Mouse (Mus musculus) embryonic facial prominence, embryonic 14.5 days (tissue): ENCODE measurements around the gene Gng3. TPM values are rescaled to one million over a fixed set of nuclear protein-coding genes. Genes with fewer than 3 reads are reported as not detected.

Source experiments
- ATAC-seq: fragments of 200-750 bp; cut with Nextera tagmentation; 2 replicates; pipeline ENCODE4 v1.8.0; 2017; ENCODE audit warnings: low read depth, moderate number of reproducible peaks, moderate TSS enrichment
- DNase-seq: peaks from one replicate; pipeline ENCODE4 v3.0.0-alpha.2; 2015; ENCODE audit warnings: low spot score
- H3K27ac ChIP-seq: fragments of 300-500 bp; sonication (generic); replicated peaks from 2 replicates; pipeline ENCODE4 v1.5.1; 2014; ENCODE audit warnings: low read depth, mild to moderate bottlenecking, low read length, moderate library complexity
- H3K27me3 ChIP-seq: fragments of 300-500 bp; sonication (generic); replicated peaks from 2 replicates; pipeline ENCODE4 v1.6.1; 2014; ENCODE audit warnings: low read length; ENCODE audit not compliant: control insufficient read depth, insufficient read depth
- H3K36me3 ChIP-seq: fragments of 300-500 bp; sonication (generic); 2 replicates; pipeline ENCODE4 v1.6.1; 2014; ENCODE audit warnings: low read length, mixed read lengths; ENCODE audit not compliant: control insufficient read depth, insufficient read depth
- H3K4me1 ChIP-seq: fragments of 300-500 bp; sonication (generic); 2 replicates; pipeline ENCODE4 v1.6.1; 2014; ENCODE audit warnings: antibody characterized with exemption, low read length; ENCODE audit not compliant: control insufficient read depth, insufficient read depth
- H3K4me2 ChIP-seq: fragments of 300-500 bp; sonication (generic); 2 replicates; pipeline ENCODE4 v1.6.1; 2014; ENCODE audit warnings: low read depth, mild to moderate bottlenecking, low read length, moderate library complexity, mixed read lengths
- H3K4me3 ChIP-seq: fragments of 300-500 bp; sonication (generic); 2 replicates; pipeline ENCODE4 v1.5.1; 2014; ENCODE audit warnings: low read depth, mild to moderate bottlenecking, low read length
- H3K9ac ChIP-seq: fragments of 300-500 bp; sonication (generic); 2 replicates; pipeline ENCODE4 v1.6.1; 2014; ENCODE audit warnings: low read depth, mild to moderate bottlenecking, low read length, moderate library complexity, mixed read lengths
- H3K9me3 ChIP-seq: fragments of 300-500 bp; sonication (generic); 2 replicates; pipeline ENCODE4 v1.6.1; 2016; ENCODE audit warnings: low read length; ENCODE audit not compliant: control insufficient read depth
- WGBS: fragments of 180-500 bp; shearing (Covaris S2); extraction: QIAGEN DNeasy Blood & Tissue Kit; methylation state at CpG from one replicate; pipeline ENCODE4 v1.1.7; 2014; 5-methylcytosine and 5-hydroxymethylcytosine counted together
- microRNA-seq: library from miRNA; unstranded; fragments of <30 nt; microRNA quantifications from one replicate; pipeline ENCODE4, GENCODE M21; 2016; ENCODE audit warnings: borderline number of aligned reads
- polyA plus RNA-seq: library from polyadenylated mRNA; unstranded; fragments of >200 nt; fragmentation: Nextera tagmentation; extraction: Ambion mirVana; gene quantifications from 2 replicates; pipeline ENCODE4 v1.2.1, GENCODE M21; 2014

Gng3 gene
- polyA plus RNA-seq, 1 experiment from 2014 or later, result 22.2 TPM

DNA sequence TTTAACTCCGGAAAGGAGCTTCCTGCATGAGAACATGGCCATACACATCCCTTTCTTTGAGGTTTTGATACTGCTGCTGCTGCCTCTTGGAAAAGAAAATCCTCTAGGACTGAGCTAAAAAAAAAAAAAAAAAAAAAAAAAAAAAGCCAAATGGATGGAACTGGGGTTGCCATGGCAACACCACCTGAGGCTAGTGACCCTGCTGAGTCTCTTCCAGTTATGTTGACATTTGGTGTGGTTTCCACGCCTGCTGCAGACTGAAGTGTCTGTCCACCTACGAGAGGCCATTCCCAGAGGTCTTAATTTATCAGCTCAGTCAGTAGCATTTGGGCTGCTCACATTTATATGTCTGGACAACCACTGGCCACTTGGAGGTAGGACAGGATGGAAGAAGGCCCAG is 50.5 kb downstream of the Gng3 start:
- Histone ChIP-seq H3K9me3 (0 out of 2 replicates have a peak, but pooled peaks cover 2% of the 10 kb centered on the region), H3K27ac (no peak overlapping the region), H3K36me3 (peaks cover 15% of the 10 kb centered on the region), H3K4me1 (peaks cover 3% of the 10 kb centered on the region; the same call in 1 of the 2 replicates), H3K4me3 (no peak overlapping the region), H3K27me3 (no peaks in the 10 kb centered on the region), H3K4me2 (no peak overlapping the region), H3K9ac (no peak overlapping the region)
- ATAC-seq (no peak), DNase-seq (no peak)
- WGBS, result 21% methylated on average over 3 of the region's 3 CpGs

Small RNA genes lying within 50 kb of the gene (microRNA-seq; reads per million reads assigned to microRNA genes)
- not detected for gene Mir5136

Other genes starting within 250 kb of the Gng3 start
- 0.59 and 1.3 TPM in 2 replicates for gene Slc22a8, start 247.9 kb downstream of the Gng3 start, polyA plus RNA-seq
- 0.67 and 1.1 TPM in 2 replicates for gene Slc22a6, start 221.2 kb downstream of the Gng3 start, polyA plus RNA-seq
- gene Chrm1, start 175.4 kb downstream of the Gng3 start, polyA plus RNA-seq, result 0.35 and 0.45 TPM in 2 replicates
- gene Slc3a2, start 115.8 kb downstream of the Gng3 start, polyA plus RNA-seq, result 100 and 107 TPM in 2 replicates
- gene Wdr74, start 103.4 kb downstream of the Gng3 start, polyA plus RNA-seq, result 76.6 and 80.1 TPM in 2 replicates
- gene 1700092M07Rik, start 98.5 kb downstream of the Gng3 start, polyA plus RNA-seq, result 0.85 and 1.9 TPM in 2 replicates
- 140 and 142 TPM in 2 replicates for gene Stx5a, start 97.8 kb downstream of the Gng3 start, polyA plus RNA-seq
- 152 and 171 TPM in 2 replicates for gene Nxf1, start 82.1 kb downstream of the Gng3 start, polyA plus RNA-seq
- 173 and 194 TPM in 2 replicates for gene Tmem223, start 68.2 kb downstream of the Gng3 start, polyA plus RNA-seq
- gene Tmem179b, start 64.7 kb downstream of the Gng3 start, polyA plus RNA-seq, result 74.9 and 90.3 TPM in 2 replicates
- 16.5 and 18.1 TPM in 2 replicates for gene Taf6l, start 52.8 kb downstream of the Gng3 start, polyA plus RNA-seq
- gene Polr2g, start 40.6 kb downstream of the Gng3 start, polyA plus RNA-seq, result 151 and 157 TPM in 2 replicates
- 5.2 and 5.5 TPM in 2 replicates for gene Zbtb3, start 36.6 kb downstream of the Gng3 start, polyA plus RNA-seq
- 38.4 and 40.8 TPM in 2 replicates for gene Ttc9c, start 19.9 kb downstream of the Gng3 start, polyA plus RNA-seq
- gene Hnrnpul2, start 19.2 kb downstream of the Gng3 start, polyA plus RNA-seq, result 7.8 and 9.2 TPM in 2 replicates
- not detected in 2 replicates for gene AC129217.1, start 9.4 kb downstream of the Gng3 start, polyA plus RNA-seq
- 44.9 and 47.3 TPM in 2 replicates for gene Bscl2, start 1.7 kb downstream of the Gng3 start, polyA plus RNA-seq
- gene Lrrn4cl, start 11.6 kb upstream of the Gng3 start, polyA plus RNA-seq, result 1.6 and 2.4 TPM in 2 replicates
- 144 and 149 TPM in 2 replicates for gene Ubxn1, start 32.3 kb upstream of the Gng3 start, polyA plus RNA-seq
- 53.8 and 57.5 TPM in 2 replicates for gene Uqcc3, start 41.7 kb upstream of the Gng3 start, polyA plus RNA-seq
- gene Lbhd1, start 44.5 kb upstream of the Gng3 start, polyA plus RNA-seq, result 60.2 and 68.8 TPM in 2 replicates
- gene Gm49403, start 44.7 kb upstream of the Gng3 start, polyA plus RNA-seq, result not detected in 2 replicates
- gene 1810009A15Rik, start 49.7 kb upstream of the Gng3 start, polyA plus RNA-seq, result 77.4 and 86.6 TPM in 2 replicates
- gene Gm49416, start 49.7 kb upstream of the Gng3 start, polyA plus RNA-seq, result not detected in 2 replicates
- gene Ints5, start 53.8 kb upstream of the Gng3 start, polyA plus RNA-seq, result 34.8 and 35.1 TPM in 2 replicates
- 99.2 and 103 TPM in 2 replicates for gene Ganab, start 58.9 kb upstream of the Gng3 start, polyA plus RNA-seq
- 42.3 and 42.4 TPM in 2 replicates for gene B3gat3, start 81.2 kb upstream of the Gng3 start, polyA plus RNA-seq
- gene Rom1, start 90.2 kb upstream of the Gng3 start, polyA plus RNA-seq, result 2.2 and 2.5 TPM in 2 replicates
- 18.2 and 20.4 TPM in 2 replicates for gene Eml3, start 90.4 kb upstream of the Gng3 start, polyA plus RNA-seq
- gene Mta2, start 102.7 kb upstream of the Gng3 start, polyA plus RNA-seq, result 39.7 and 43.6 TPM in 2 replicates
- 24.7 and 27.8 TPM in 2 replicates for gene Tut1, start 114.7 kb upstream of the Gng3 start, polyA plus RNA-seq
- gene Eef1g, start 127.8 kb upstream of the Gng3 start, polyA plus RNA-seq, result 469 and 503 TPM in 2 replicates
- gene Ahnak, start 150.1 kb upstream of the Gng3 start, polyA plus RNA-seq, result 44.8 and 57.6 TPM in 2 replicates
- gene Scgb1a1, start 248.8 kb upstream of the Gng3 start, polyA plus RNA-seq, result not detected in 2 replicates